Mouse (Mus musculus): ENCODE measurements at regions not wholly inside any gene's neighbourhood (a gene's known extent, or its start where the extent isn't known, plus 50 kb on each side); places are given as distances from the start of the nearest gene placed in this dataset.

DNA sequence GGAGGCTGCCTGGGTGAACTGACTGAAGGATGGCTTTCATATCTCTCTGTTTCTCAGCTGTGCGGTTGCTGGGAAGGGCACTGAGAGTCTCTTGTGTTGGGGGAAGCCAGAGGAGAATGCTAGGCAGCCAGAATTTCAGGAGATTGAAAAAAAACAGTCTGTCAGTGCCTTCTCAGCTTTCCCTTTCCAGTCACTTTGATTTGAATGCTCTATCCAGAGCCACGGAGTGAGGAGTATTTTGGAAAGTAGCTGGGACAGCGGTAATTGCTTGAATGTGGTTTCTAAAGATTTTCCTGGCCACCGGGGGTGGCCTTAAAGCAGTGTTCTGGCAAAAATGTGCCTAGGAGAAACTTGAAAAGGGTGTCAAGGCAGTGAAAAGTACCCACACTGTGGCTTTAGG is 142.4 kb downstream of the Enc1 start:
- Histone ChIP-seq H3K27ac (replicated peaks; ENCODE audit: low read depth, low read length) (no peak overlapping the region), H3K4me3 (ENCODE audit: insufficient read depth, low read depth, low read length) (no peak overlapping the region), H3K4me1 (ENCODE audit: control insufficient read depth, insufficient read depth, insufficient read length, low read length) (no peaks in the 10 kb centered on the region)

GRCm38 (mm10) chr13:97380366-97380765 is 139.5 kb downstream of the Enc1 start:
- Histone ChIP-seq H3K27ac (replicated peaks; ENCODE audit: low read depth, low read length) (no peak overlapping the region), H3K4me1 (ENCODE audit: control insufficient read depth, insufficient read depth, insufficient read length, low read length) (no peaks in the 10 kb centered on the region), H3K4me3 (ENCODE audit: insufficient read depth, low read depth, low read length) (no peak overlapping the region)

DNA sequence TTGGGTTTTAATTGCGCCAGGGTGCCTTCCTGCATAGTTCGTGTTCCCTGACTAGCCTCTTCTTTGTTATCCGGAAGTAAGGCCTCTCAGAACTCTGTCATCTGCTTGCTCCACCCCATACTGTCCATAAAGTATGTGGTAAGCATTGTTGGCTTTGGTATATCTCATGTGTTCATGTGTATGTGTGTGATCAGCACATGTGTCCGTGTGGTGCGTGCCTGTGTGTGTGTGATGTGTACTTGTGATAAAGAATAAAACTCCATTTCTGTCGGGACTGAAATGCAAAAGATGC is 135.3 kb downstream of the Enc1 start:
- Histone ChIP-seq H3K27ac (replicated peaks; ENCODE audit: low read depth, low read length) (no peak overlapping the region), H3K4me3 (ENCODE audit: insufficient read depth, low read depth, low read length) (no peak overlapping the region), H3K4me1 (ENCODE audit: control insufficient read depth, insufficient read depth, insufficient read length, low read length) (no peaks in the 10 kb centered on the region)

DNA sequence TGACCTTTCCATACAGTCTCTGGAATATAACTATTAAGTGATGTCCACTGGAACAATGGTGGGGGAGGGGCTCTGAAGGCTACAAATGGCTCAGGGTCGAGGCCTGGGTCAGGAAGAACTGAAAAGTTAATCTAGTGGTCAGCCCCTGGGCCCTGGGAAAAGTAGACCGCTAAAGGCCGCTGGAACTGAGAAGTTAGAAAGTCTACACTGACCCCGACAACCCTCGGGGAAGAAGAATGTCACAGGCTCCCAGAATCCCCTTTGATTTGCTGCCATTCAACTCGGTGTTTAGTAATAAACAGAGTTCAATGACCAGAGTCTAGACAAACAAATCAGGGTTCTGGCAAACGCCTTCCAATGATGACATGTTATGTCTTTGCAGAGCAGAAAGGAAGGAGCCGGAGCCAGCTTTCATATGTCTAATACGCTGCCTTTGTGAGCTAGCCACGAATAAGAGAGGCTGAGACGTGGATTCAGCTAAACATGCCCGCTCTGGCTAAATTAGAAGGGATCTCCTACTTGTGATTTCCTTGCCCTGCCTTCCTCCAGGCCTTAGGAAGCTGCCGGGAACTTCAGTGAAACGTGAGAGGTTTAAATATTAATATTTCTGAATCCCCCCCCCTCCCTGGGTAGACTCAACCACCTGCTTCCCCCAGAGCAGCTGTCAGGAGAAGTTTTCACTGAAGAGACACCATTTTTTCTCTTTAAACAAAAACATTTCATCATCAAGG is 134.8 kb downstream of the Enc1 start:
- H3K4me3 ChIP-seq (ENCODE audit: insufficient read depth, low read depth, low read length): no peak overlapping the region

DNA sequence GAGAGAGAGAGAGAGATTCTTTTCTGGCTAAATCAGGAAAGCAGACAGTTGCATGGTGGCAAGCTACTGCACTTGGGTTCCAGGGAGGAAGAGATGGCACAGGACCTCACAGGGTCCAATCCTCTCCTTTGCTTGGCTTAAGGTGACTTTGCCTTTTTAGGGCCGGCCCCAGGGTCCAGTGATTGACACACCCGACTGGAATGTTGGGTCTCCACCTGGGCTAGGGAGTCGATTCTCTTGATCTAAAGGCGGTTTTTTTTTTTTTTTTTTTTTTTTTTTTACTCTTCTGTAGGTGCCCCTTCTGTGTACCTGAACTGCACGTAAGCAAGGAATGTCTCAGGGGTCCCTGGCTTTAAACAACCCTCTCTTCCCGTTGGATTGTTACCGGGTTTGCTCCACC is 131.4 kb downstream of the Enc1 start:
- no peaks in the 10 kb centered on the region for H3K4me1 ChIP-seq (ENCODE audit: control insufficient read depth, insufficient read depth, insufficient read length, low read length)
- no peak overlapping the region for H3K27ac ChIP-seq (replicated peaks; ENCODE audit: low read depth, low read length)
- no peak overlapping the region for H3K4me3 ChIP-seq (ENCODE audit: insufficient read depth, low read depth, low read length)

More for the DNA sequence above, 134.8 kb downstream of the Enc1 start:
- Histone ChIP-seq H3K27ac (replicated peaks; ENCODE audit: low read depth, low read length) (no peak overlapping the region), H3K4me1 (ENCODE audit: control insufficient read depth, insufficient read depth, insufficient read length, low read length) (no peaks in the 10 kb centered on the region)

- H3K27ac ChIP-seq (replicated peaks; ENCODE audit: low read depth, low read length): no peak overlapping the region
- no peaks in the 10 kb centered on the region for H3K4me1 ChIP-seq (ENCODE audit: control insufficient read depth, insufficient read depth, insufficient read length, low read length)
- H3K4me3 ChIP-seq (ENCODE audit: insufficient read depth, low read depth, low read length): no peak overlapping the region
Measured at GRCm38 (mm10) chr13:97371200-97371599, 130.3 kb downstream of the Enc1 start.

GRCm38 (mm10) chr13:97366723-97367122 is 125.8 kb downstream of the Enc1 start:
- Histone ChIP-seq H3K4me1 (ENCODE audit: control insufficient read depth, insufficient read depth, insufficient read length, low read length) (no peaks in the 10 kb centered on the region), H3K27ac (replicated peaks; ENCODE audit: low read depth, low read length) (no peak overlapping the region), H3K4me3 (ENCODE audit: insufficient read depth, low read depth, low read length) (no peak overlapping the region)

- Histone ChIP-seq H3K4me3 (ENCODE audit: insufficient read depth, low read depth, low read length) (no peak overlapping the region), H3K27ac (replicated peaks; ENCODE audit: low read depth, low read length) (no peak overlapping the region), H3K4me1 (ENCODE audit: control insufficient read depth, insufficient read depth, insufficient read length, low read length) (no peaks in the 10 kb centered on the region)
Measured at GRCm38 (mm10) chr13:97365557-97366244, 124.8 kb downstream of the Enc1 start.

DNA sequence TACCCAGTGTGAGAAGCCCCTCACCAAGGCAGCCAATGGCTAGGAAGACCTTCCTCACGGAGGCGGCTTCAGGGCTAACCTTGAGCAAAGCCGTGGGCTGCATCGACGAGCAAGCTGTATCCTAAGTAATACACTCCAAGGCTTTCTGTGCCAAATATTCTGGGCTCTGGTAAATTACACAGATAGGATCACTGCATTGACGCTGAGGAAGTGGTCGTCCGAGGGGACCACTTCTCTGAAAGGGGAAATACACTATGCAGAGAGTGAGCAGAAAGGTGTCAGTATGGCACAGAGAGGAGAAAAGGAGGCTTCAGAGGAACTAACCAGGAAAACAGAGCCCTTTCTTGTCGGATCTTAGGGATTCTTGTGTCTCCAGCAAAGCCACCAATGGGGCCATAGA is 124.1 kb downstream of the Enc1 start:
- no peaks in the 10 kb centered on the region for H3K4me1 ChIP-seq (ENCODE audit: control insufficient read depth, insufficient read depth, insufficient read length, low read length)
- H3K4me3 ChIP-seq (ENCODE audit: insufficient read depth, low read depth, low read length): no peak overlapping the region
- H3K27ac ChIP-seq (replicated peaks; ENCODE audit: low read depth, low read length): no peak overlapping the region

DNA sequence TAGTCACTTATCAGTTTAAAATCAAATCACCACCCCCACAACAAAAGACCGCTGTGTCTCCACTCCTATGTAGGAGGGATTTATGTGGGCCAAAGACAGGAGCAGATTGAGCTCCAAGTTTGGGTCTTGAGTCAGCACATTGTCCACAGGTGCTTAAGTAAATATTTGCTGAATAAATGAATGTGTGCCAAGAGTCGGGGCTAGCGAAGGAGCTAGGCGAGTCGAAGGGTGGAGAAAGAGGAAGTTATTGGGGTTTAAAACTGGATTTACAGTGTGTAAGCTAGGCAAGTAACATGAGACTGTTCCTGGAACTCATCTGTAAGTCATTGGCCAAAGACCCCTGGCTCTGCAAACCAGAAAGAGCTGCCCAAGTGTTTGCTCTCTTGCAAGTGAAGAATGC is 122.9 kb downstream of the Enc1 start:
- Histone ChIP-seq H3K4me1 (ENCODE audit: control insufficient read depth, insufficient read depth, insufficient read length, low read length) (no peaks in the 10 kb centered on the region), H3K4me3 (ENCODE audit: insufficient read depth, low read depth, low read length) (no peak overlapping the region)

DNA sequence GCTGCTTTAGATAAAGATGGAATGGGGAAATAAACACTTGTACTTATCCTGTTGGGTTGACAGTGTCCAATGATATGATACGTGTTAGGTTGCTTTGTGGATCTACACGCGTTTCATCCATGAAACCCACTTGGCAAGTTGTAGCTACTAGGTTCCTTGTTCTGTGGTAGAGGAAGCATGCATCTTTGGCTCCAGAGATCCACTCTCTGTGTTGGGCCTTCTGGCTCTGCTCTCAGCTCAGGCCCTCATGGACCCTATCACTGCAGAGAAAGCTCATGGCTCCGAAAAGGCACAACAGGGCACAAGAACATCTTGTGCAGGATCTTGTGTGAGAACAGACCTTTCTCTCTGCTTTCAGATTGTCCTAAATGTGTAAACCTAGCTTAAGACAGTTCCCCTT is 122.3 kb downstream of the Enc1 start:
- Histone ChIP-seq H3K27ac (replicated peaks; ENCODE audit: low read depth, low read length) (no peak overlapping the region), H3K4me3 (ENCODE audit: insufficient read depth, low read depth, low read length) (no peak overlapping the region), H3K4me1 (ENCODE audit: control insufficient read depth, insufficient read depth, insufficient read length, low read length) (no peaks in the 10 kb centered on the region)

More for the DNA sequence above, 122.9 kb downstream of the Enc1 start:
- H3K27ac ChIP-seq (replicated peaks; ENCODE audit: low read depth, low read length): no peak overlapping the region

GRCm38 (mm10) chr13:97360551-97360950 is 119.6 kb downstream of the Enc1 start:
- H3K4me3 ChIP-seq (ENCODE audit: insufficient read depth, low read depth, low read length): no peak overlapping the region
- no peaks in the 10 kb centered on the region for H3K4me1 ChIP-seq (ENCODE audit: control insufficient read depth, insufficient read depth, insufficient read length, low read length)
- no peak overlapping the region for H3K27ac ChIP-seq (replicated peaks; ENCODE audit: low read depth, low read length)

DNA sequence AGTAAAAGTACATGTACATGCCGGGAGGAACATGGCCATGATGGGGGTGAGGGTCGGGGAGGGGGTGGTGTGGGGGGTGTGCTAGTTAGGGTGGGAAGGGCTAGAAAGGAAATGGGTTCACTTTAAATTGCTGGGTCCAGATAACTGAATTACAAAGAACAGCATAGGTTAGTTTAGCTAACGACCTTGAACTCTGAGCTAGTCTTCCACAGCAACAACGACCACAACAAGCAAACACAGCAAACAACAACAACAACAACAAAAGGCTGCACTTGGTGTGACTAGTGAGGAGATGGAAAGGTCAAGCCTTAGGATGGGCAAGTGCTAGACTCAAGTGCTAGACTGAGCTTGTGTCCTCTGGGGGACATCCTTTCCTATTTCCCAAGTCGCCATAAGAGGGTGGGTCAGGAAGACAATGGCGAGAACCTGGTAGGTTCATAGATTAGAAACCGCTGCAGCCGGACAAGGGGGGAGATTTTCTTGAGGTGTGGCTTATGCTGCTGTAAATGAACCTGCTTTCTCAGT is 117.9 kb downstream of the Enc1 start:
- Histone ChIP-seq H3K4me1 (ENCODE audit: control insufficient read depth, insufficient read depth, insufficient read length, low read length) (no peaks in the 10 kb centered on the region), H3K4me3 (ENCODE audit: insufficient read depth, low read depth, low read length) (no peak overlapping the region), H3K27ac (replicated peaks; ENCODE audit: low read depth, low read length) (no peak overlapping the region)

DNA sequence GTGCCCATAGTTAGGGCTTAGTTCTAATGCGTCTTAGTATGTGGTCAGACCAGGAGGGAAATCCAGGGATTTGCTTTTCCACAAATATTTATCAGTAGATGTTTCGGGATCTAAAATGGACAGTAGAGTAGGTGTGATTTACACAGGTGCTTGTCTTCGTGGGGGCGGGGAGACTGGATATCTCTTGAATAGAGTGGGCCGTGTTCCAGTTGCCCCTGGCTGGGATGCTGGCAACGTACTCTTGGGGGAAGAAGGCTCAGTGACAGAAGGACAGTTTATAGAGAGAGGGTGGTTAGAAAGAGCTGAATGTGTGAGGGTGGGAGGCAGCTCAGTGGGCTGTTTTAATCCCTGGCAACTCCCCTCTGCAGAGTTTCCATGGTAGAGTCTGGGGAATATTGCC is 117.4 kb downstream of the Enc1 start:
- Histone ChIP-seq H3K4me3 (ENCODE audit: insufficient read depth, low read depth, low read length) (no peak overlapping the region), H3K27ac (replicated peaks; ENCODE audit: low read depth, low read length) (no peak overlapping the region)

GRCm38 (mm10) chr13:97356923-97357807 is 116.3 kb downstream of the Enc1 start:
- no peaks in the 10 kb centered on the region for H3K4me1 ChIP-seq (ENCODE audit: control insufficient read depth, insufficient read depth, insufficient read length, low read length)
- H3K27ac ChIP-seq (replicated peaks; ENCODE audit: low read depth, low read length): no peak overlapping the region
- no peak overlapping the region for H3K4me3 ChIP-seq (ENCODE audit: insufficient read depth, low read depth, low read length)

More for the DNA sequence above, 117.4 kb downstream of the Enc1 start:
- no peaks in the 10 kb centered on the region for H3K4me1 ChIP-seq (ENCODE audit: control insufficient read depth, insufficient read depth, insufficient read length, low read length)

Measured in brown adipose tissue, adult 24 weeks (tissue).